Mouse (Mus musculus): ENCODE data around the gene Prmt7. TPM values are rescaled to one million over a fixed set of nuclear protein-coding genes. Genes with fewer than 3 reads are reported as not detected.
A peak's percentile ranks its signal among the peaks of the same experiment; 100 is the strongest.

Prmt7 gene
- polyA plus RNA-seq, 1 experiment from 2014 or later = 56.5 TPM

DNA sequence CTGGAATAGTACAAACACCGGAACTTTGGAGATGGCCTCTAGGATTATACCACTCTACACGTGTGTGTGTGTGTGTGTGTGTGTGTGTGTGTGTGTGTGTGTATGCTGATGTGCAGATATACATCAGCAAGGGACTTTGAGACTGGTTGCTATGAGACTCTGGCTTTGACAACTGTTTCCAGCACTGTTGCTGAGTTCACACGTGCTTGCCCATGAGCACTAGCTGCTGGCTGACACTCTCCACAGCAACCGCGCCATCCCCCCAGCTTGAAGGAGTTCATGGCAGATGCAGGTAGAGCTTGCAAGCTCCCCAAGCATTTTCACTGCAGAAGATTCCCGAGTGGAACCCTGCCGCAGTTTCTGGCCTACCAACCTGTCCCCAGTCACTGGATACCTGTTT lies 78.7 kb downstream of the Prmt7 start:
- DNase-seq = no peak
- Histone ChIP-seq H3K4me2 (ENCODE audit: low read length) (no peak overlapping the region), H3K27me3 (ENCODE audit: control insufficient read depth, insufficient read depth, low read length) (no peaks in the 10 kb centered on the region), H3K27ac (replicated peaks; ENCODE audit: low read depth, low read length) (no peak overlapping the region), H3K9me3 (ENCODE audit: control insufficient read depth, low read length) (no peaks in the 10 kb centered on the region), H3K9ac (replicated peaks; ENCODE audit: low read length) (no peak overlapping the region), H3K36me3 (ENCODE audit: control insufficient read depth, insufficient read depth, low read length) (0 out of 2 replicates have a peak, but pooled peaks cover 6% of the 10 kb centered on the region), H3K4me1 (ENCODE audit: control insufficient read depth, insufficient read depth, low read length) (no peaks in the 10 kb centered on the region), H3K4me3 (replicated peaks; ENCODE audit: low read depth, low read length) (no peak overlapping the region)
- ATAC-seq (ENCODE audit: low FRiP score, low TSS enrichment) = no peak
- WGBS = 59% methylated on average over 7 of the region's 7 CpGs

DNA sequence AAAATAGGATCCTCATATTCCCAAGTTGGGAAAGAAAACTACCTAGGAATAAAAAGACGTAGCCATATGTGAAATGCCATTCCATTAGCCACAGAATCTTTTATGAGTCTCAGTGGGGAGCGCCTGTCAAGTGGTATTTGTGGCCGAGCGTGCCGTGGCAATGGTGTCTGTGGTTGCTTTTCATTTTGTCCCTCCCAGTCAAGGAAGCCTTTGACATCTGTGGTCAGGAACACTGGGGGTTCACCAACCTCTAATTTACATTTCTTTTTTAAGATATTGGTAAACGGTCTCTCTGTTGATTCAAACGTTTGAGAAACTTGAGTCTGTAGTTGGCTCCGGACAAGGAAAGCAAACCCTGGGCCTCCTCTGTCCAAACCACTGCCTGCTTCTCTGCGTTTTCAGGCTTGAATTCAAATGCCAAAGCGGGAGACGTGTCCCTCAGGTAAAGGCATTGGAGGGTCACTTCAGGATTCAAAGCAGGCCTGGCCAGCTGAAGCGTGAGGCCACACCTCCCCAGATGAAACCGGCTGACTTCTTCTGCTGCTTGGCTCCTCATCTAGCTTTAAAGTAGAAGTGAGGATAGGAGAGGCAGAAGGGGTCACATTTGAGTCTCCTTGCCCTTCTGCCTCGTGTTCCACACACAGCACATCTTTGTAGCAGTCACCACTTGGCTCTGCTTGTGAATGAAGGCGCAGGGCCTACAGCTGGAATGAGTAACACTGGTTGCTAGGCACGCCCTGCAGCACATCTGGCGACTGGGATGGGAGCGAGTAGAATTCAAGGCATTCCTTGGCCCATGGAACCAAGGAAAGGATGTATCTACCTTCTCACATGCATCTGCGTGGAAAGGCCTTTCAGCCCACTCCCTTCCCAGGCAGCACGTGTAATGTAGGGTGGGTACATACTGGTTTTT lies 82.0 kb downstream of the Prmt7 start:
- ATAC-seq (ENCODE audit: low FRiP score, low TSS enrichment) (no peak), DNase-seq (no peak)
- Histone ChIP-seq H3K36me3 (ENCODE audit: control insufficient read depth, insufficient read depth, low read length) (no peaks in the 10 kb centered on the region), H3K4me3 (replicated peaks; ENCODE audit: low read depth, low read length) (no peak overlapping the region), H3K4me1 (ENCODE audit: control insufficient read depth, insufficient read depth, low read length) (no peaks in the 10 kb centered on the region), H3K27me3 (ENCODE audit: control insufficient read depth, insufficient read depth, low read length) (no peaks in the 10 kb centered on the region), H3K9me3 (ENCODE audit: control insufficient read depth, low read length) (no peaks in the 10 kb centered on the region), H3K4me2 (ENCODE audit: low read length) (no peak overlapping the region), H3K27ac (replicated peaks; ENCODE audit: low read depth, low read length) (no peak overlapping the region), H3K9ac (replicated peaks; ENCODE audit: low read length) (no peak overlapping the region)
- 64% methylated on average over 20 of the region's 20 CpGs for WGBS

DNA sequence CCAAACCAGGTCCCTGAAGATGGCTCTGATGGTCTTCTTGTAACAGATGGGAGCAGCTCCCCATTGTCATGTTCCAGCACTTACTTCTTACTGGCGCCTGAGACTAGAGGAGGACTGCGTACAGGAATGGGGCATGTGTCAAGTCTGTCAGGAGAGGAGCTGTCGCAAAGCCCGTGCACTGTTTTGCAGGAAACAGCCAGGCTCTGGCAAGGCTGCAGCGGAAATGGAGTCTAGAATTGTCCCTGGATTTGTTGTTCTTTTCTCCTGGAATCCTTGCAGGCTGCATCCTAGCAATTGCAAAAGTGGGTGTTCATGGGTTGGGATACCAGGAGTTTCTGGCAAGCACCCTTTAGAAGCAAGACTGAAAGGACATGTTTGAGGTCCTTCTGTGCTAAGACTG lies 87.5 kb downstream of the Prmt7 start:
- 85% methylated on average over 5 of the region's 5 CpGs for WGBS
- no peak overlapping the region for H3K9ac ChIP-seq (replicated peaks; ENCODE audit: low read length)
- no peak overlapping the region for H3K27ac ChIP-seq (replicated peaks; ENCODE audit: low read depth, low read length)
- H3K4me2 ChIP-seq (ENCODE audit: low read length) = no peak overlapping the region
- no peak for ATAC-seq (ENCODE audit: low FRiP score, low TSS enrichment)
- DNase-seq = no peak
- H3K4me1 ChIP-seq (ENCODE audit: control insufficient read depth, insufficient read depth, low read length) = peaks cover 16% of the 10 kb centered on the region
- H3K9me3 ChIP-seq (ENCODE audit: control insufficient read depth, low read length) = no peaks in the 10 kb centered on the region
- H3K27me3 ChIP-seq (ENCODE audit: control insufficient read depth, insufficient read depth, low read length) = no peaks in the 10 kb centered on the region
- no peaks in the 10 kb centered on the region for H3K36me3 ChIP-seq (ENCODE audit: control insufficient read depth, insufficient read depth, low read length)
- no peak overlapping the region for H3K4me3 ChIP-seq (replicated peaks; ENCODE audit: low read depth, low read length)

DNA sequence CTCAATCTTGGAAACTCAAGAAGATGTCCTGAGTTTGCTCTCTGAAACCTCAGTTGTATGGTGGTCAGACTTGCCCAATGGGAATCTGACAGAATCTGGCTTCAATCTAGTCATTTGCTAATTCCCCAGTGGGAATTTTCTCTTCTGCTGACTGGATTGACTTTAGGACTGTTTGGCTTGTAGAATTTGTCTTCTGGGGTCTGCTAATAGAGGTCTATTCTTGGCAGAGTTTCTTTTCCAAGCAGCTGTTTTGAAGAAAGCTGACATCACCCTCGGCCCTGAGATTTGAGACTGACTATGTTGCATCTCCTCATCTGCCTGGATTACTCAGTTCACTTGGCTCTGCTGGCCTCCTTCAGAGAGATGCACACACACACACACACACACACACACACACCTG lies 88.1 kb downstream of the Prmt7 start:
- no peaks in the 10 kb centered on the region for H3K9me3 ChIP-seq (ENCODE audit: control insufficient read depth, low read length)
- DNase-seq (no peak), ATAC-seq (ENCODE audit: low FRiP score, low TSS enrichment) (no peak)
- WGBS = 91% methylated on average over 1 of the region's 1 CpGs
- no peaks in the 10 kb centered on the region for H3K36me3 ChIP-seq (ENCODE audit: control insufficient read depth, insufficient read depth, low read length)
- H3K4me2 ChIP-seq (ENCODE audit: low read length) = no peak overlapping the region
- no peak overlapping the region for H3K4me3 ChIP-seq (replicated peaks; ENCODE audit: low read depth, low read length)
- no peak overlapping the region for H3K27ac ChIP-seq (replicated peaks; ENCODE audit: low read depth, low read length)
- H3K9ac ChIP-seq (replicated peaks; ENCODE audit: low read length) = no peak overlapping the region
- peaks cover 16% of the 10 kb centered on the region for H3K4me1 ChIP-seq (ENCODE audit: control insufficient read depth, insufficient read depth, low read length)
- no peaks in the 10 kb centered on the region for H3K27me3 ChIP-seq (ENCODE audit: control insufficient read depth, insufficient read depth, low read length)

DNA sequence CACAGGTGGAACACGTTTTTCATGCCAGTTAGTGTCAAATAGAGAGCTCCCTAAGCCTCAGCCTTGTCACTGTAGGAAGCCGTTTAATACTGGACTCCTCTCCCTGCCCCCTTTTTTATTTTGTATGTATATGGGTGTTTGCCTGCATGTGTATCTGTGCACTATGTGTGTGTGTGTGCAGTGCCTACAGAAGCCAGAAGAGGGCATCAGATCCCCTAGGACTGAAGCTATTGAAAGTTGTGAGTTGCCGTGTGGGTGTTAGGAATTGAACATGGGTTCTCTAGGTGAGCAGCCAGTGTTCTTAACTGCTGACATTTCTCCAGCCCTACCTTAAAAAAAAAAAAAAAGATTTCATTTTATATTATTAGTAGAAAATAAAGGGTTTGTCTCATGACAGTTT lies 89.0 kb downstream of the Prmt7 start:
- no peak overlapping the region for H3K4me2 ChIP-seq (ENCODE audit: low read length)
- peaks cover 16% of the 10 kb centered on the region for H3K4me1 ChIP-seq (ENCODE audit: control insufficient read depth, insufficient read depth, low read length)
- H3K9me3 ChIP-seq (ENCODE audit: control insufficient read depth, low read length) = no peaks in the 10 kb centered on the region
- no peak overlapping the region for H3K4me3 ChIP-seq (replicated peaks; ENCODE audit: low read depth, low read length)
- no peak overlapping the region for H3K9ac ChIP-seq (replicated peaks; ENCODE audit: low read length)
- ATAC-seq (ENCODE audit: low FRiP score, low TSS enrichment) (no peak), DNase-seq (no peak)
- WGBS = 89% methylated on average over 3 of the region's 3 CpGs
- H3K27me3 ChIP-seq (ENCODE audit: control insufficient read depth, insufficient read depth, low read length) = no peaks in the 10 kb centered on the region
- no peak overlapping the region for H3K27ac ChIP-seq (replicated peaks; ENCODE audit: low read depth, low read length)
- no peaks in the 10 kb centered on the region for H3K36me3 ChIP-seq (ENCODE audit: control insufficient read depth, insufficient read depth, low read length)

DNA sequence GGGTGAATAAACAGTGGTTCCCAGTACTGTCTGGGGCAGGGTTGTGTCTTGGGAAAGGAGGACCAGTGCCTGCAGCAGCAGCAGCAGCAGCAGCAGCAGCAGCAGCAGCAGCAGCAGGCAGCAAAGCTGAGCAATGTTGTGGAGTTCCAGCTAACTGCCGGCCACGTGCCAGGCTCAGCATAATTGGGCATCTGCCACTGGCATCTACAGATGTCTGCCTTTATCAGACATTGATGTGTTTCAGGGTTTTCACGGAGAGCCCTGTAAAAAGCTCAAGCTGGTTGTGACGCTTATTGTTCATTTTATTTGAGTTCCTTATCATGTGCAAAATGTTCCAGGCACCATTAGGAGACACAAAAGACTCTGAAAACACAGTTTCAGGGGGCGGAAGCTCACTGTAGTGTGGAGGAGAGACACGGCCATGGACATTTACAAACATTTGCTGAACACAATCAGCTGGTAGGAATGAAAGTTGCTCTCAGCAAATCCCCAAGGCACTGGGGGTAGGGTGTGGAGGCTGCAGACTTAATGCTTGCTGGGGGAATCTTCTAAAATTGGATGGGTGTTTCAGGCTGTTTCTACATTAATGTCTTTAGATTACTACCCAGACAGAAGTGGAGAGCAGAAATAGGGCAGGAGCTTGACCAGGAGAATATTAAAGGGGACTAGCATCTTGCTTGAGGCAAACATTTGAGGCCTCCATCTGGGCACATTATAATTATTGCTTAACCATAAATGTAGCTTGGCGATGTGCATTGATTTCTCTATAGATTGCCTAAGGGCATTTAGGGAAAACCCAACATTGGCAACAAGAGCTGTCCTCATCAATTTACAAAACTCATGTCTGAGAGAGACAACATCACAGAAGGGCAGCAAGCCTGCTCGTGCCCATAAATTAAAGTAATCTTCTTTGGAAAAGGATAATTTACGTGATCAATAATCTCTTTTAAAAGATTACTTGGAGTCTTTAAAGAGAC lies 90.3 kb downstream of the Prmt7 start:
- Histone ChIP-seq H3K9ac (replicated peaks; ENCODE audit: low read length) (no peak overlapping the region; the same call in 1 of the 2 replicates), H3K36me3 (ENCODE audit: control insufficient read depth, insufficient read depth, low read length) (no peaks in the 10 kb centered on the region), H3K4me2 (ENCODE audit: low read length) (no peak overlapping the region), H3K4me1 (ENCODE audit: control insufficient read depth, insufficient read depth, low read length) (peaks cover 16% of the 10 kb centered on the region), H3K4me3 (replicated peaks; ENCODE audit: low read depth, low read length) (no peak overlapping the region), H3K27me3 (ENCODE audit: control insufficient read depth, insufficient read depth, low read length) (no peaks in the 10 kb centered on the region), H3K27ac (replicated peaks; ENCODE audit: low read depth, low read length) (peak overlapping the region; percentile 74), H3K9me3 (ENCODE audit: control insufficient read depth, low read length) (no peaks in the 10 kb centered on the region)
- WGBS = 33% methylated on average over 9 of the region's 9 CpGs
- peak; percentile 69 for DNase-seq
- peak; percentile 34; the same call in 1 of the 2 replicates for ATAC-seq (ENCODE audit: low FRiP score, low TSS enrichment)

Other genes starting within 250 kb of the Prmt7 start
- 3.7 and 5.2 TPM in 2 replicates for gene Slc12a4, start 244.8 kb upstream of the Prmt7 start, polyA plus RNA-seq (2014; fragmentation: Nextera tagmentation; extraction: Ambion mirVana)
- gene Dpep3, start 231.5 kb upstream of the Prmt7 start, polyA plus RNA-seq (2014; fragmentation: Nextera tagmentation; extraction: Ambion mirVana) = not detected in 2 replicates
- gene Dus2, start 219.6 kb upstream of the Prmt7 start, polyA plus RNA-seq (2014; fragmentation: Nextera tagmentation; extraction: Ambion mirVana) = 23.1 and 23.2 TPM in 2 replicates
- not detected in 2 replicates for gene Dpep2nb, start 205.0 kb upstream of the Prmt7 start, polyA plus RNA-seq (2014; fragmentation: Nextera tagmentation; extraction: Ambion mirVana)
- gene Ddx28, start 199.1 kb upstream of the Prmt7 start, polyA plus RNA-seq (2014; fragmentation: Nextera tagmentation; extraction: Ambion mirVana) = 17.7 and 21.1 TPM in 2 replicates
- gene Nfatc3, start 152.1 kb upstream of the Prmt7 start, polyA plus RNA-seq (2014; fragmentation: Nextera tagmentation; extraction: Ambion mirVana) = 3.1 and 3.4 TPM in 2 replicates
- 0.25 TPM in 1 of 2 replicates, not detected in the other for gene Esrp2, start 74.0 kb upstream of the Prmt7 start, polyA plus RNA-seq (2014; fragmentation: Nextera tagmentation; extraction: Ambion mirVana)
- 6.5 and 16.0 TPM in 2 replicates for gene Pla2g15, start 60.5 kb upstream of the Prmt7 start, polyA plus RNA-seq (2014; fragmentation: Nextera tagmentation; extraction: Ambion mirVana)
- gene Slc7a6, start 42.1 kb upstream of the Prmt7 start, polyA plus RNA-seq (2014; fragmentation: Nextera tagmentation; extraction: Ambion mirVana) = 76.1 and 77.8 TPM in 2 replicates
- gene Slc7a6os, start within 50 bp of the Prmt7 start, polyA plus RNA-seq (2014; fragmentation: Nextera tagmentation; extraction: Ambion mirVana) = 32.3 and 32.9 TPM in 2 replicates
- gene Smpd3, start 127.1 kb downstream of the Prmt7 start, polyA plus RNA-seq (2014; fragmentation: Nextera tagmentation; extraction: Ambion mirVana) = 44.1 and 45.2 TPM in 2 replicates
- gene Zfp90, start 204.4 kb downstream of the Prmt7 start, polyA plus RNA-seq (2014; fragmentation: Nextera tagmentation; extraction: Ambion mirVana) = 47.2 and 50.7 TPM in 2 replicates

All from midbrain, embryonic 14.5 days (tissue).